Mouse (Mus musculus): ENCODE results near the gene Zxdb.
"Not testable (repeated sequence)": the region's sequence is repeated elsewhere in the genome, so short reads cannot be mapped to it uniquely, and the experiment has no call there.

Zxdb gene

DNA sequence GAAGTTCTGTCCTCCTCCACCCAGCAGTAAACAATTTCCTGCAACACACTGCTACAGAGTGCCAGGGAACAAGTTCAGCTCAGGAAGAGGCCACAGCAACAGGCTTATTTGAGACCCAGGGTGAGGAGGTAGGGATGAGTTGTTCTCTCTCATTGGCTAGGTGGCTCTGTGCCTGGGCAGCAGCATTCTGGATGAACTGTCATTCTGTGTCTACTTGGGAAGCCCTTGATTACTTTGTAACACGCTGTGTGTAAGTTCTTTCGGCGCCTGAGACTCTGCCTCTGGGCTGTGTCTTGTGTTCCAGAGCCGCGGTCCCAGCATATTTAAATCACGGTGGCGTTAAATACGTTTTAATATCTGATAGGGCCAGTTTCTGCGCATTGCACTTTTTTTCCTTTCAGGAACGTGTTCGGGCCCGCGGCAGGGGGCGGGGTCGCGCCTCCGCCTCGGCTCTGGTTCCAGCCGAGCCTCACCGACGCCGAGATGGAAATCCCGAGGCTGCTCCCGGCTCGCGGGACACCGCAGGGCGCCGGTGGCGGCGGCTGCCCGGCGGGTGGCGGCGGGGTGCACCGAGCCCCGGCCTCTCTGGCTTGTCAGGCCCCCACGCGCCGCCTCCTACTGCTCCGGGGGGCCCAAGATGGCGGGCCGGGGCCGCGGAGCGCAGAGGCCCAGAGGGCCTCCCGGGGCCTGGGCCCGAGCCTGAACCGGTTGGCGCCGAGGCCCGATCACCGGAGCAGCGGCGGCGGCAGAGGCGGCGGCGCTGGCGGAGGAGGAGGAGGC lies at the start of gene Zxdb:
Gene Zxdb, plus strand, starts transcription at position 378 of the 780 bp plus-strand sequence.
- DNase-seq (ENCODE audit: low read depth), result not testable (repeated sequence)

DNA sequence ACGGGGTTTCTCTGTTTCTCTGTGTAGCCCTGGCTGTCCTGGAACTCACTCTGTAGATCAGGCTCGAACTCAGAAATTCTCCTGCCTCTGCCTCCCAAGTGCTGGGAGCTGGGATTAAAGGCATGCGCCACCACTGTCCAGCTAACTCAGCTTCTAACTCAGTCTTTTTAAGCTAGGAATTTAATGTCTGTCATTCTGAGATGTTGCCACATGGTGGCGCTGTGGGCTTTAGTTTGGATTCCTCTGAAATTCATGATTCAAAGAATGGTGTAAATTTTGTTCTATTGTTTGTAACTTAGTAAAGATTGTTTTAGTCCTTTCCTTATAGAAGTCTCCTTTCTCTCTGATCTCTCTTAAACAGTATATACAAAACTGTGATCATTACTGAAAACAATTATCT lies 49.4 kb upstream of the Zxdb start:
- DNase-seq (ENCODE audit: low read depth), result peak; percentile 18

DNA sequence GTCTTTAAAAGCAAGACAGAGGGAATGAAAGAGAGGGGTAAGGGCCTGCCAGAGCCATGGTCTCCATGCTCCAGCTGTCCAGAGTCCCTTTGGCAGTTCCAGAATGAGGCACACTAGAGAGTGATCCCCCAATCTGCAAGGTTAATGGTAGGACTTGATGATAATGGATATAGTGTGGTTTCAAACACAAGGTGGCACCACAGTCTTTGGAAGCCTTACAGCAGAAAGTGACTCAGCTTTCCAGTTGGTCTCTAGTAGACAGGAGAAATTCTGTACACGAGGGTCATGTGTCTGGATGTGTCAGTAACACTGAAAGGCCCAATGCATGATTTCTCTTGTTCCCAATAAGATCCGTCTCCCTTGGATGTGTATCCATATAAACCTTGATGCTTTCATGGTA lies 42.8 kb upstream of the Zxdb start:
- not testable (repeated sequence) for DNase-seq (ENCODE audit: low read depth)

DNA sequence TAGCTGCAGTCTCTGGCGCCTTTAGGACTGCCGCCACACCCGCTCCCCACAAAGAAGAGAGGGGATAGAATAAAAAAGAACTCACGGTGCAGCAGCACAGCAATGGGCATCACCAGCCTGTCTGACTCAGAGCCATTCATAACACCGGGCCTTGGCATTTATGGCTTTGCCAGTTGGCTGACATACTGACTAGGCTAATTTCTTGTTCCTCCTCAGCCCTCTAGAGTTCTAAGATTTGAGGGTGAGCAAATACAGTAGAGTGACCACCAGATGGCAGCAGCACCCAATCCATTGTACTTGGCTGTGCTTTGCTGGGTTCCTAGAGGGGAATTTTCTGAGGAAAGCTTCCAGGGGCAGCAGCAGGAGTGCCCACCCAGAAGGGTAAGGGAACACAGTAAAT lies 34.8 kb upstream of the Zxdb start:
- DNase-seq (ENCODE audit: low read depth), result not testable (repeated sequence)

DNA sequence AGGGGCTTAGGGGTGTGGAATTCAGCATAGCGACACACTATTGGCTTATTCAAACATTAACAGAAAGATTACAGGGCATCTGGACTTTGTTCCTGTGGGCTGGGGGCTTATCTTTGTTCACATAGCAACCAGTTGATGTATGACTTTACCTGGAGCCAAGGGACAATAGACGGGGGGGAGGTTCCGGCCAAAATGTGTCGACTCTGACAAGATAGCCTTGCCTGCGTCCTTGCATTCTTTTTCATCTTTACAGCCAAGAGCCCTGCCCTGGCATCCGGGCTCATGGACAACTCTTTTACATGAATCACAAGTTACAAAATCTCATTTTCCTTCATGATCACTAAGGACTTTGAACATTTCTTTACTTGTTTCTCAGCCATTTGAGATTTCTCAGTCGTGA lies 17.7 kb upstream of the Zxdb start:
- not testable (repeated sequence) for DNase-seq (ENCODE audit: low read depth)

DNA sequence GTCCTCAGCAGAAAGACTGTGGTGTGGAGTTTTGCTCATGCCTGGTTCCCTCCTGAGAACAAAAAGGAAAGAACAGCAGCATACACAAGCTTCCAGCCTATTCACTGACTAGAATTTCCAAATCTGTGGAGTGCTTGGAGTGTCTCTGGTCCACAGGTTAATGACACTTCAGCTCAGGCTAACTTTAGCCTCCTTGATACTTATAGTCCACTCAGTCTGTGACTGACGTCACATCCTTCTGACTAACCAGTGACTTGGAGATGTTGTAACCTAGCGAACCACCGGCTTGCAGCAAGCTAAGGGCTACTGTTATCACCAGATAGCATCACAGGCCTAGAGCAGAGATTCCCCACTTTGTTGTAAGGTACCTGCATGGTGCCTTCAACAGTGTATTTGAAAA lies 14.6 kb upstream of the Zxdb start:
- DNase-seq (ENCODE audit: low read depth), result not testable (repeated sequence)

DNA sequence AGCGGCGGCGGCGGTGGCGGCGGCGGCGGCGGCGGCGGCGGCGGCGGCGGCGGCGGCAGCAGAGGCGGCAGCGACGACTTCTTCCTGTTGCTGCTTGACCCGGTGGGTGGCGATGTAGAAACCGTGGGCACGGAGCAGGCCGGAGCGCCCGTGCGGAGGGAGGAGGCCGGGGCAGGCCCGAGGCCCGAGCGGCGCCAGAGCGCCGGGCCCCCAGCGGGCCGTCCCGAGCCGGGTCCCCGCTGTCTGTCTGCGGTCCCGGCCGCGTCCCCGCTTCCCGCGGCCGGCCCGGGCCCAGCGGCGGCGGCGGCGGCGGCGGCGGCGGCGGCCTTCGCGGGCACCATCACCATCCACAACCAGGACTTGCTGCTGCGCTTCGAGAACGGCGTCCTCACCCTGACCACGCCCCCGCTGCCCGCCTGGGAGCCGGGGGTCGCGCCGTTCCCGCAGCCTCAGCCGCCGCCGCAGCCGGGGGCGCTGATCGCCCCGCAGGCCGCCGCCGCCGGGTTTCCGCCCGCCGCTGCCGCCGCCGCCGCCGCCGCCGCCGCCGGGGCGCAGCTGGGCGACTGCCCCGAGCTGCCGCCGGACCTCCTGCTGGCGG lies 702 bp downstream of the Zxdb start:
- not testable (repeated sequence) for DNase-seq (ENCODE audit: low read depth)

DNA sequence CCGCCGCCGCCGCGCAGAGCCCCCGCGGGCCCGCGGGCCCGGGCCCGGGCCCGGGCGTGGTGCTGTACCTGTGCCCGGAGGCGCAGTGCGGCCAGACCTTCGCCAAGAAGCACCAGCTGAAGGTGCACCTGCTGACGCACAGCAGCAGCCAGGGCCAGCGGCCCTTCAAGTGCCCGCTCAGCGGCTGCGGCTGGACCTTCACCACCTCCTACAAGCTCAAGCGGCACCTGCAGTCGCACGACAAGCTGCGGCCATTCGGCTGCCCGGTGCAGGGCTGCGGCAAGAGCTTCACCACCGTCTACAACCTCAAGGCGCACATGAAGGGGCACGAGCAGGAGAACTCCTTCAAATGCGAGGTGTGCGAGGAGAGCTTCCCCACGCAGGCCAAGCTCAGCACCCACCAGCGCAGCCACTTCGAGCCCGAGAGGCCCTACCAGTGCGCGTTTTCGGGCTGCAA lies 1.3 kb downstream of the Zxdb start:
- not testable (repeated sequence) for DNase-seq (ENCODE audit: low read depth)

DNA sequence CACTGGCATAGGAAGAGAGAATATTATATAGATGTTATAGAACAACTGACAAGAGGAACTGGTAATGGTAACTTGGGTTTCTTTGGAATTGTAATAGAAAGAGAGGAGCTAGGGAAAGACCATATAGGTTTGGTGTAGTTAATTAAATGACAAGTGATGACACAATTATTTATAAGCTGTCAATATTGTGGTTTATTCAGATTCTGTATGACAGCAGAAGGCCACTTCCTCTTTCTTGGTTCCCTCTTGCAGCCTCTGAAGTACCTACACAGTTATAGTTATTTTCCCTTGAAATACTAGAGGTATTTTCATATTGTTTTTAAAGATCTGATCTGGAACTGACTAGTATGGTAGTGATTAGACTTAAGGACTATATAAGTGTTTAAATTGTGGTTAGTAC lies 7.2 kb downstream of the Zxdb start:
- no peak for DNase-seq (ENCODE audit: low read depth)

DNA sequence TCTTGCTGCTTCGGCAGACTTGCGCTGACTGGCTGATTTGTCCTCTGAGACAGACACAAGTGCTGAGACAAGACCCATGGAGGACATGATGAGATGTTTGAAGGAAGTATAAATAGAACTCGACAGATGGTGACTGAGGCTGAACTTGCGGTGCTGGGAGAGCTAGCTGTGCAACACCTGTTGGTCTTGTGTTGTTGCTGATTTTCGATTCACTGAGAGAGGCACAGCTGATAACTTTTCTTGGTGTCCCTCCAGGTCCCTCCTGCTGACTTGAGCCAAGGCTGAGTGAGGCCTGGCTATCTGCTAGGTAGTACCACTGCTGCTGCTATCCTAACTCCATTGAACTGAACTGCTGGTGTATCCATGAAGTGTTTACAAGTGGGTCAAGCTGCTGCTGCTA lies 29.4 kb downstream of the Zxdb start:
- DNase-seq (ENCODE audit: low read depth), result no peak

DNA sequence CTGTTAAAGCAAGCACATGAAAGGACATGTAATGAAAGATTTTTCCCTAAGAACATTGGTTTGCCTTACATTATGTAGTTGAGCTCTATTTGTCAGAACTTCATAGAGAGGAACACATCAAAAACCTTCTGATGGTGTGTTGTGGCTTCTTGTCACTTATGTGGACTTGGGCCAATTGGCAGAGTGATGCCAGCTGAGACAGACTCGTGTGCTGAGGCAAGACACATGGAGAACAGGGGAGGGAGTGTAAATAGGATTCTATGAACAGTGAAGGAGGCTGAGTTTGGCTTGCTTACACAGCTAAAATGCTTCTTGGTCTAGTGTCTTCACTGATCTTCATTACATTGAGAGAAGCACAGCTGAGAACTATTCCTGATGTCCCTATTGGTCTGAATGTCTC lies 35.6 kb downstream of the Zxdb start:
- no peak for DNase-seq (ENCODE audit: low read depth)

DNA sequence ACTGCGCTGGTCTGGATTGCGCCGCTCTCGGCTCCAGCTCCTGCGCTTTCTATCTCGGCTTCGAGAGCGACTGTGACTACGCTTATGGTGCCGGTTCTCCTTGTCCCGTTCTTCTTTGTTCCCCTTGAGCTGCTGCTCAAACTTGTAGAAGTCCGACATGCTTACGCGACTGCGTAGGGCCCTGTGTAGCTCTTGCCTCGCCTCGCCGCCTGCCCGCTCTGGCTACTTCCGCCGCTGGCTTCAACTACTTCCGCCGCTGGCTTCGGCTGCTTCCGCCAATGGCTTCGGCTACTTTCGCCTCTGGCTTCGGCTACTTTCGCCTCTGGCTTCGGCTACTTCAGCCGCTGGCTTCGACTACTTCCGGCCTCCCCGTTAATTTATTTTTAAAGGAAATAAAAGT lies 49.5 kb downstream of the Zxdb start:
- DNase-seq (ENCODE audit: low read depth), result no peak
